Mouse (Mus musculus): ENCODE measurements at regions not wholly inside any gene's neighbourhood (a gene's known extent, or its start where the extent isn't known, plus 50 kb on each side); places are given as distances from the start of the nearest gene placed in this dataset.
A peak's percentile ranks its signal among the peaks of the same experiment; 100 is the strongest.

DNA sequence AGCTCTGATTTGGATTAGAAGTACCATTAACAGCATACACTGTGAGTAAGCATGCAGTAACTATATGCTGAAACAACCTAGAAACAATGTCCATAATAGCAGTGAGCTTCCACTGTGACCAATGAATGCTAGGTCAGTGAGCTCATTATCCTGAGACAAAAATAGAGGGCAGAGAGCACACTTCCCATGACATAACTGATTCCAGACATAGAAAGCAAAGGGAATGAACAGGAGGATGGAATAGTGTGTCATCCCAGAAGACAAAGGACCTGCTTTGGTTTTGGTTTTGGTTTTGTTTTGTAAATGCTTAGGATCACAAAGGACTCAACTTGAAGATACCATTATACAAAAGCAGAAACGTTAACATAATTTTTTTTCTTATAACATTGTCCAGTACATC lies 150.8 kb upstream of the Nr3c2 start:
- DNase-seq = no peak
- intact Hi-C loops (cut with DNase I) = no loop called here

DNA sequence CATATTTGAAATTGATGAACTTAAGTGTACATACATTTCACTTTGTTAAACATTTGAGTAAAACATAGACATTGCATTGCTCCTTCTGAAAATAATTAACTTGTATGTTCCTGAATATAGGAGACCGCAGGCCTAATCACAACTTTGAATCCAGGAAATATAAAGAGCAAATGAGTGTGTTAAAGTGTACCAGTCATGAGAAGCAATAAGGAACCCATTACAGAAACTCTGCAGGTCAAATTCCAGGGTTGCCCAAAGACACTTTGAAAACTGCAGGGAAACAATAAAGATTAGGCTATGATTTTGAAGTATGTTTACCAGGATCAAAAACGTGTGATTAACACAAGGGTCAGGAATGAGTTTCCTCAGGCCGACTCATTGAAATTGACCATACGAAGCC lies 149.0 kb upstream of the Nr3c2 start:
- intact Hi-C loops (cut with DNase I) = no loop called here
- DNase-seq = no peak

DNA sequence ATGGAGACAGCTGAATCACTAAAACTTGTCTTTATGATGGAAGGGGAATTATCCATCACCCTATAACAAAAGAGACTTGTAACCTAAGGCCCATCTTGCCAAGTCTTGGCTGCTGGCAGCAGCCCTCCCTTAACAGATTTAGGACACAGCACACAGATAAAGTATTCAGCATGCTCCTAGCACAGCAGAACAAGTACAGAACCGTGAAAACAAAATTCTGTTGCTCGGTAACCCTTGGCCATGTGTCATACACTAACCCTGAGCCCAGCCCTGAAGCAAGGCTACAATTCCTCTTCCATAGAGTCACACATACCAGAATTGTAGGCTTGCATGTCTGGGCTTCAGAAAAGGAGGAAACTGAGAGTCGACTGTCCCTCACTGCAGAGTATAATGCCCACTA lies 145.1 kb upstream of the Nr3c2 start:
- no peak for DNase-seq
- intact Hi-C loops (cut with DNase I) = no loop called here

DNA sequence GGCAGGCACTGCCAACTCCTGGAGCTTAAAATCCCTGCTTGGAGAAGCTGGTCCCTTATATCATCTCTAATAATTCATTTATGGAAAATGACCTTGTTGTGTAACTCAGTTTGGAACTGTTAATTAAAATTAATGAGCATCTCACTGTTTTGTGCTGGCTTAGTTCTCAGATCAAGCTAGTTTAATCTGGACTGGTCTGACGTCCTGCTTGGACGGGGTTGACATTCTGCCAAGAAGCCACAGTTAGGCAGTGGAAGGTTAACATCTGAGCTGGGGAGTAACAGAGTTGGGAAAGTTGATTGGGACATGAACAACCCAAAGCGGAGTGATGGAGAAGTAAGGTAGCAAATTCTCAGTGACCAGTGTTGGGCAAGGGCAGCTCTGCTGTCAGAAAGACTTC lies 135.0 kb upstream of the Nr3c2 start:
- intact Hi-C loops (cut with DNase I) = no loop called here

DNA sequence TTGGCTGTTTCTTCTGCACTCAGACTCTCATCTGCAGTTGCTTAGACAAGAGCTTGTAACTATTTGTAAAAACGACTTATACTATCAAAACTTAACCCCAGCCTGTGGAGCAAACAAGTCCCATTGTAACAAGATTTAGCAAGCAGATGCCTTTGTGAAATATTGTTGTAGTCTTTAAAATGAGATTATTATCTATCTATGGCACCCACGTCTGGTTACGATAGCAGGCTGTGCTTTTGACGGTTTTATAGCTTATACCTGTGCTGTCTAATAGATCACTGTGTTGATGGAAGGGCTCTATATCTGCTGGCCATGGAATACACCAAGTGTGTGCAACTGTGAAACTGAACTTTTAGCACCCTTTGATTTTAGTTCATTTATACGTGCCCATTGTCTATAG lies 130.9 kb upstream of the Nr3c2 start:
- no peak for DNase-seq
- intact Hi-C loops (cut with DNase I) = no loop called here

More for the DNA sequence above, 135.0 kb upstream of the Nr3c2 start:
- peak in 1 of 2 experiments; percentile 2 for DNase-seq

DNA sequence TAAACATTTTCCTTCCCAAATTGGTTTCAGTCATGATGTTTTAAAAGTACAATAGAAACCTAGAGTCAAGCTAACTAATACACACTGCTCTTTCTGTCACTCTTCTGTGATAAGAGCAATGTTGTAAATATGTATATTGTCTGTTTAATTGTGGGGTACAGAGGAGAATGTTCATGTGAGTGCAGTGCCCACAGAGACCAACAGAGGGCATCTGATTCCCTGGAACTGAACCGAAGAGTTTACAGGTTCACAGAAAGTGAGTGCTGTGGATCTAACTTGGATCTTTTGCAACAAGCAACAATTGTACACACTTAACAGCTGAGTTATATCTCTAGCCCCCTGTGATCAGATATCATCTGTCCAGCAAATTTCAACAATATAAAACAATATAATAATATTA lies 111.5 kb upstream of the Nr3c2 start:
- intact Hi-C loops (cut with DNase I) = no loop called here
- DNase-seq = no peak

DNA sequence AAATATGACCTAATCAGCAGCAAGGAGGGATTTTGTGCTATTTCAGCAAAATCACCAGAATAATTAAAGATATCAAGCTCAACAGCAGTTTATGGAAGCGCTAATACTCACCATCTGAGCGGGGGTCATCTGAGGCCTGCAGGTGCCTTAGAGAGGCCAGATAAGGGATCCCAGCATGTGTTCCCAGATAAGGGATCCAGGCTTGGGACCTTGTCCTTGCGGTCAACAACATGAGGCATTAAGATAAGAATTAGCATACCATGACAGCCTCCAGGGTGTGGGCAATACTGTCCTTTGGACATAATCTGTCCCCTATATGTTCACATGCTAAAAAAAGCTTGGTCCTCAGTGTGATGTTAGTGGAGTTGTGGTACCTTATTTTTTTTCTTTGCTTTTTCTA lies 105.4 kb upstream of the Nr3c2 start:
- intact Hi-C loops (cut with DNase I) = no loop called here
- DNase-seq = no peak

DNA sequence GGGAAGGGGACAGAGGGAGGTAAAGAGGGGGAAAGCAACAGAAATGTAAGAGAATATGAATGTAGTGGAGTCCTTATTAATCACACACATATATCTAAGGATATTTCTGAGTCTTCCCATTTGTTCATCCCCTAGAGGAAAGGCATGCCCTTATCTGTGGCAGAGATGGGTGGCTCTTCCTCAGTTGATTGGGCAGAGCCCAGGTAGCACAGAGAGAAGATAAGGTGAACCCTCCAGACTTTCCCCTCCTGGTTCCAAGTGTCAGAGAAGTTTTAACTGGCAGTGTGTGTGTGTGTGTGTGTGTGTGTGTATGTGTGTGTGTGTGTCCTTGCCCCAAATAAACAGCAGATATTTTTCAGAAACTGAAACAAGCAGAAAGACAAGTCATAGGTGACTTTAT lies 99.2 kb upstream of the Nr3c2 start:
- intact Hi-C loops (cut with DNase I) = no loop called here
- no peak for DNase-seq

DNA sequence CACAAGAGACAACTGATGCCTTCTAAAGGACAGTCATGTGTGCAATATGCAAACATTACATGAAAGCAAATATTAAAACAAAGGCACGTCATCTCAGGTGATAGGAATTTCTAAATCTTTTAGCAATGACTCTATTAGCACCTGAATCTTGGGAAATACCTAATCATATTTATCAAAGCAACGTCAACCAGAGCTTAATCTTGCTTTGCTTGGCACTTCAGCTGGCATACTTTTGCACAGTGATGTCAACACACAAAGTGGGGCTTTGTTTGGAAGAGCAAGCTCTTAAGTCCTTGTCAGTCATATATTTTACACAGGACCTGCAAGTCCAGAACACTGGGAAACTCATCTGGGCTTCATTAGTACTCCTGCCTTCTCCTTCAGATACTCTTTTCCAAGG lies 75.8 kb upstream of the Nr3c2 start:
- no peak for DNase-seq
- intact Hi-C loops (cut with DNase I) = no loop called here
